In genomic region chr5:139174141-139174540, GRCm38 (mm10) we compare ENCODE assay signal across 9 mouse cellular contexts. TPM values are rescaled to one million over a fixed set of nuclear protein-coding genes. Genes with fewer than 3 reads are reported as not detected.
A peak's percentile ranks its signal among the peaks of the same experiment; 100 is the strongest.
DNase-seq lines count a peak whose midpoint lies in the region; ATAC-seq lines count a peak whose summit lies in the region.
"Had no signal": no experiment of that assay in that cellular context is flagged by ENCODE, and none has a peak within 500 bp of the region (broad histone marks: within the 10 kb centered on the region; RNA-seq: fewer than 3 reads in every experiment).

No protein-coding gene starts in this region.

- ATAC-seq in heart, embryonic 12.5 days (ENCODE audit: insufficient number of reproducible peaks, low FRiP score): no peak
- ATAC-seq in lung, embryonic 16.5 days (ENCODE audit: low read depth): no peak
- ATAC-seq in limb, embryonic 11.5 days (ENCODE audit: insufficient number of reproducible peaks, low FRiP score, low TSS enrichment, low read depth): peak; percentile 58; the same call in 1 of the 2 replicates
- peak; percentile 39; the same call in 1 of the 2 replicates for ATAC-seq in stomach, embryonic 14.5 days (ENCODE audit: insufficient number of reproducible peaks, insufficient read depth, low FRiP score, low read depth)

- H3K9me3 ChIP-seq in heart, embryonic 12.5 days (replicated peaks): no peaks in the 10 kb centered on the region
- H3K9me3 ChIP-seq in lung, embryonic 16.5 days (ENCODE audit: control insufficient read depth, low read length): no peaks in the 10 kb centered on the region
- H3K9me3 ChIP-seq in limb, embryonic 11.5 days (ENCODE audit: control insufficient read depth, low read length): no peaks in the 10 kb centered on the region
- no peaks in the 10 kb centered on the region for H3K9me3 ChIP-seq in stomach, embryonic 14.5 days (ENCODE audit: control insufficient read depth, low read depth, low read length)

- H3K4me3 ChIP-seq in heart, embryonic 12.5 days: no peak overlapping the region
- H3K4me3 ChIP-seq in lung, embryonic 16.5 days (ENCODE audit: low read length): no peak overlapping the region
- H3K4me3 ChIP-seq in limb, embryonic 11.5 days (ENCODE audit: low read depth, low read length): no peak overlapping the region
- no peak overlapping the region for H3K4me3 ChIP-seq in stomach, embryonic 14.5 days (ENCODE audit: low read depth, low read length)

- H3K27me3 ChIP-seq in heart, embryonic 12.5 days (replicated peaks): no peaks in the 10 kb centered on the region
- H3K27me3 ChIP-seq in lung, embryonic 16.5 days (ENCODE audit: control insufficient read depth, insufficient read depth, low read depth, low read length): no peaks in the 10 kb centered on the region
- H3K27me3 ChIP-seq in limb, embryonic 11.5 days (ENCODE audit: control insufficient read depth, insufficient read depth, low read length): no peaks in the 10 kb centered on the region
- no peaks in the 10 kb centered on the region for H3K27me3 ChIP-seq in stomach, embryonic 14.5 days (ENCODE audit: control insufficient read depth, insufficient read depth, low read length)

- 0 out of 2 replicates have a peak overlapping the region, but pooled peaks have one; percentile 9 for H3K9ac ChIP-seq in heart, embryonic 12.5 days
- H3K9ac ChIP-seq in lung, embryonic 16.5 days (ENCODE audit: low read length): peak overlapping the region; percentile 21
- H3K9ac ChIP-seq in limb, embryonic 11.5 days (ENCODE audit: low read length): 0 out of 2 replicates have a peak overlapping the region, but pooled peaks have one; percentile 12
- 0 out of 2 replicates have a peak overlapping the region, but pooled peaks have one; percentile 10 for H3K9ac ChIP-seq in stomach, embryonic 14.5 days (replicated peaks; ENCODE audit: low read depth, low read length)

- DNase-seq in heart, adult 9 months (ENCODE audit: low spot score in 2 of 2): no peak
- DNase-seq in lung, postnatal 4 days: no peak
- no peak for DNase-seq in limb, embryonic 11.5 days (ENCODE audit: low spot score)
- DNase-seq in testis, postnatal 14 days (ENCODE audit: low spot score): no peak
- DNase-seq in right cerebral cortex, adult 2 months (ENCODE audit: low spot score in 2 of 2): no peak
- DNase-seq: right cerebral cortex, postnatal 25 days had no signal

- H3K36me3 ChIP-seq in heart, embryonic 12.5 days: peaks cover 67% of the 10 kb centered on the region
- H3K36me3 ChIP-seq in lung, embryonic 16.5 days (ENCODE audit: control insufficient read depth, insufficient read depth, low read length): peaks cover 17% of the 10 kb centered on the region
- H3K36me3 ChIP-seq in limb, embryonic 11.5 days (ENCODE audit: control insufficient read depth, insufficient read depth, low read length): peaks cover 12% of the 10 kb centered on the region
- H3K36me3 ChIP-seq in stomach, embryonic 14.5 days (ENCODE audit: control insufficient read depth, insufficient read depth, low read length): peaks cover 35% of the 10 kb centered on the region

- H3K4me2 ChIP-seq in heart, embryonic 12.5 days: no peak overlapping the region
- no peak overlapping the region for H3K4me2 ChIP-seq in lung, embryonic 16.5 days (ENCODE audit: low read depth, low read length)
- H3K4me2 ChIP-seq in limb, embryonic 11.5 days (ENCODE audit: low read depth, severe bottlenecking): no peak overlapping the region
- H3K4me2 ChIP-seq in stomach, embryonic 14.5 days (replicated peaks; ENCODE audit: low read depth, low read length): no peak overlapping the region

- WGBS in heart, embryonic 12.5 days: 70% methylated on average over 10 of the region's 10 CpGs
- WGBS in lung, embryonic 16.5 days: 48% methylated on average over 10 of the region's 10 CpGs
- 13% methylated on average over 10 of the region's 10 CpGs for WGBS in limb, embryonic 11.5 days
- 21% methylated on average over 10 of the region's 10 CpGs for WGBS in stomach, embryonic 14.5 days

- peak overlapping the region; percentile 55; the same call in 1 of the 2 replicates for H3K27ac ChIP-seq in heart, embryonic 12.5 days (ENCODE audit: poor library complexity, severe bottlenecking)
- H3K27ac ChIP-seq in lung, embryonic 16.5 days (ENCODE audit: low read length): peak overlapping the region; percentile 50; the same call in 1 of the 2 replicates
- H3K27ac ChIP-seq in limb, embryonic 11.5 days (replicated peaks; ENCODE audit: low read depth, low read length): peak overlapping the region; percentile 65
- peak overlapping the region; percentile 33; the same call in 1 of the 2 replicates for H3K27ac ChIP-seq in stomach, embryonic 14.5 days (ENCODE audit: low read length)

- peaks cover 12% of the 10 kb centered on the region; the same call in 1 of the 2 replicates for H3K4me1 ChIP-seq in heart, embryonic 12.5 days (replicated peaks)
- peaks cover 12% of the 10 kb centered on the region for H3K4me1 ChIP-seq in lung, embryonic 16.5 days (replicated peaks; ENCODE audit: control insufficient read depth, insufficient read depth, low read length)
- peaks cover 5% of the 10 kb centered on the region for H3K4me1 ChIP-seq in limb, embryonic 11.5 days (ENCODE audit: control insufficient read depth, insufficient read depth, low read length)
- H3K4me1 ChIP-seq in stomach, embryonic 14.5 days (ENCODE audit: control insufficient read depth, insufficient read depth, low read length): peaks cover 5% of the 10 kb centered on the region; the same call in 1 of the 2 replicates

RNA-seq across cellular contexts. Expression of gene Dnaaf5, which starts 24.1 kb away (rescaled TPM):
- polyA plus RNA-seq in heart, embryonic 12.5 days (2016; fragmentation: Nextera tagmentation; extraction: Ambion mirVana): 9.8 and 10.5 TPM in 2 replicates
- polyA plus RNA-seq in lung, embryonic 16.5 days (2015; fragmentation: Nextera tagmentation; extraction: Ambion mirVana): 4.8 and 5.8 TPM in 2 replicates
- polyA plus RNA-seq in limb, embryonic 11.5 days (2014; fragmentation: Nextera tagmentation; extraction: Ambion mirVana): 11.0 and 12.0 TPM in 2 replicates
- polyA plus RNA-seq in stomach, embryonic 14.5 days (2014; fragmentation: Nextera tagmentation; extraction: Ambion mirVana): 6.4 TPM in 2 replicates

RNA-seq across cellular contexts. Expression of gene Prkar1b, which starts 24.3 kb away (rescaled TPM):
- polyA plus RNA-seq in heart, embryonic 12.5 days (2016; fragmentation: Nextera tagmentation; extraction: Ambion mirVana): 10.4 and 11.5 TPM in 2 replicates
- polyA plus RNA-seq in lung, embryonic 16.5 days (2015; fragmentation: Nextera tagmentation; extraction: Ambion mirVana): 17.3 and 17.4 TPM in 2 replicates
- 3.4 and 4.8 TPM in 2 replicates for polyA plus RNA-seq in limb, embryonic 11.5 days (2014; fragmentation: Nextera tagmentation; extraction: Ambion mirVana)
- polyA plus RNA-seq in stomach, embryonic 14.5 days (2014; fragmentation: Nextera tagmentation; extraction: Ambion mirVana): 19.5 and 20.1 TPM in 2 replicates

RNA-seq across cellular contexts. Expression of gene Sun1, which starts 26.3 kb away (rescaled TPM):
- polyA plus RNA-seq in heart, embryonic 12.5 days (2016; fragmentation: Nextera tagmentation; extraction: Ambion mirVana): 41.8 and 42.4 TPM in 2 replicates
- polyA plus RNA-seq in lung, embryonic 16.5 days (2015; fragmentation: Nextera tagmentation; extraction: Ambion mirVana): 56.0 and 56.5 TPM in 2 replicates
- polyA plus RNA-seq in limb, embryonic 11.5 days (2014; fragmentation: Nextera tagmentation; extraction: Ambion mirVana): 46.2 and 49.4 TPM in 2 replicates
- 60.2 and 66.6 TPM in 2 replicates for polyA plus RNA-seq in stomach, embryonic 14.5 days (2014; fragmentation: Nextera tagmentation; extraction: Ambion mirVana)

Comparison
In these comparisons a context has a peak if more than half of its experiments do, and no peak if none do; other contexts are left out.
1. ATAC-seq: peak in limb, embryonic 11.5 days (single experiment) and stomach, embryonic 14.5 days (single experiment); none in heart, embryonic 12.5 days (single experiment) and lung, embryonic 16.5 days (single experiment).
2. Peak in every context shown above with its lines, with median percentiles within 50 percentile points of each other: H3K27ac ChIP-seq and H3K9ac ChIP-seq.